Mouse (Mus musculus): ENCODE data around the gene Lyrm9. TPM values are rescaled to one million over a fixed set of nuclear protein-coding genes. Genes with fewer than 3 reads are reported as not detected.

Lyrm9 gene
- total and polyA plus RNA-seq, 3 experiments, result 22.0 to 49.4 (median 35.3) TPM

DNA sequence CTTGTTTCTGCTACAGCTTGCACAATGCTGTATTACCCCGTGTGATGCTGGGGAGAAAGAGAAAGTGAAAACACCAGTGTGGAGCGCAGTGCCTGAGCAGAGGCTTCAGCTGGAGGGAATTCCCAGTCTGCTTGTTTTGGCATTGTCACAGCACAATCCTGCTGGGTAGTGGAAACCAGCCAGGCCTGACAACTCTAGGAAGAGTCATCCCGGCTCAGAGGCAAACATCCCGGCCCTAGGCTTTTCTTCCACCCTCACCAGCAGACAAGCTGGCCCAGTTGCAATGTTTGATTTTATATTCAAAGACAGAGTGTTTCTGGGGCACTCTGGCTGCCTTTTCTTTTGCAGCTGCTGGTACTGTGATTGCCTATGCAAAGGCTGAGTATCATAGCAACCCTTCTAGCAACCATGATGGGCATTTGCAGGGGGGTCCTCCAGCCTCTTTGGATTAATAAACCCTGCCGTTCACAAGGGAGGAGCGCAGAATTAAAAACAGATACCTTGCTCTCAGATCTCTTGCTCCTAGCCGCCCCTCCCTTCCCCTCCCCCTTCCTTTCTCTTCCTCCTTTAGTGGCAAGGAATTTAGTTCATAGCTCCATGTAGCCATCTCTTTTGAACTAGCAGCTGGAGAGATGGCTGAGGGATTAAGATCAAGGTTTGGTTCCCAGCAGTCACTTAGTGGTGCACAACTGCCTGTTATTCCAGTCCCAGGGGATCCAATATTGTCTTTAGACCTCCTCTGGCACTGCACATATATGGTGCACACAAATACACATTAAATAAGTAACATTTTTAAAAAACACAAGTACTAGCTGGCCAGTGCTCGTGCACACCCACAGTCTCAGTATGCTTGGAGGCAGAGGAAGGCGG lies 61.0 kb downstream of the Lyrm9 start:
- H3K4me3 ChIP-seq (replicated peaks in 1 of 3; ENCODE audit: low read depth in 2 of 3, low read length in 2 of 3, poor library complexity in 1 of 3), result peak overlapping the region; percentile 8 to 43 (median 36)
- in situ Hi-C loops (cut with MboI; ENCODE audit: low pct_ligation_motif_present, low pct_unique_long_range_greater_than_20kb, low sequenced_read_pairs), result no loop called here

GRCm38 (mm10) chr11:78889156-78889555 lies 62.8 kb downstream of the Lyrm9 start:
- no peak overlapping the region for H3K4me3 ChIP-seq (replicated peaks in 1 of 3; ENCODE audit: low read depth in 2 of 3, low read length in 2 of 3, poor library complexity in 1 of 3)
- H3K27ac ChIP-seq (ENCODE audit: insufficient read depth, low read depth), result no peak overlapping the region
- no peaks in the 10 kb centered on the region for H3K27me3 ChIP-seq (replicated peaks)
- H3K9ac ChIP-seq (ENCODE audit: insufficient read depth, low read depth), result no peak overlapping the region
- H3K4me1 ChIP-seq (ENCODE audit: control insufficient read depth in 1 of 2, insufficient read depth in 2 of 2), result peaks cover 9 to 32% of the 10 kb centered on the region in 2 experiments
- H3K9me3 ChIP-seq (replicated peaks; ENCODE audit: low read length), result no peaks in the 10 kb centered on the region
- DNase-seq (ENCODE audit: extremely low read depth), result peak; percentile 17
- no peaks in the 10 kb centered on the region for H3K36me3 ChIP-seq (replicated peaks in 1 of 2; ENCODE audit: control insufficient read depth in 1 of 2, insufficient read depth in 1 of 2, low read length in 1 of 2)
- no peak for TF ChIP-seq MAZ (IDR thresholded peaks at IDR 0.05; ENCODE audit: low read depth, low read length)
- TF ChIP-seq MAX (IDR thresholded peaks at IDR 0.05; ENCODE audit: low read length), result 0 out of 2 replicates have a peak, but pooled peaks have one; percentile 30
- no peak for TF ChIP-seq POLR2AphosphoS2 (IDR thresholded peaks at IDR 0.05; ENCODE audit: low read depth, low read length)
- TF ChIP-seq SMC3 (IDR thresholded peaks at IDR 0.05; ENCODE audit: low read depth, low read length), result no peak
- TF ChIP-seq IRF4 (IDR thresholded peaks at IDR 0.05; ENCODE audit: low read depth, low read length), result peak; percentile 51; the same call in 1 of the 2 replicates
- TF ChIP-seq POLR2A (IDR thresholded peaks at IDR 0.05; ENCODE audit: low read depth, low read length), result no peak
- peak; percentile 44 for TF ChIP-seq EP300 (IDR thresholded peaks at IDR 0.05; ENCODE audit: low read length)
- TF ChIP-seq NRF1 (IDR thresholded peaks at IDR 0.05; ENCODE audit: low read depth, low read length), result no peak
- 0 out of 2 replicates have a peak, but pooled peaks have one; percentile 30 for TF ChIP-seq MYC (IDR thresholded peaks at IDR 0.05; ENCODE audit: low read depth, low read length)
- peak; percentile 26; the same call in 1 of the 2 replicates for TF ChIP-seq ETS1 (conservative IDR thresholded peaks at IDR 0.05; ENCODE audit: low read depth, low read length)
- dilution Hi-C loops (cut with MboI; ENCODE audit: extremely low pct_ligation_motif_present, extremely low pct_unique_long_range_greater_than_20kb, low sequenced_read_pairs), result no loop called here
- in situ Hi-C loops (cut with MboI; ENCODE audit: low pct_ligation_motif_present, low pct_unique_long_range_greater_than_20kb, low sequenced_read_pairs), result no loop called here
- no peak overlapping the region for H3K4me2 ChIP-seq (ENCODE audit: insufficient read depth, low read depth, poor library complexity, severe bottlenecking)
- no peaks in the 10 kb centered on the region for H3K79me2 ChIP-seq (replicated peaks; ENCODE audit: control insufficient read depth, extremely low read depth, insufficient read depth, poor library complexity, severe bottlenecking)

More for the DNA sequence above, 61.0 kb downstream of the Lyrm9 start:
- H3K27me3 ChIP-seq (replicated peaks), result no peaks in the 10 kb centered on the region
- dilution Hi-C loops (cut with MboI; ENCODE audit: extremely low pct_ligation_motif_present, extremely low pct_unique_long_range_greater_than_20kb, low sequenced_read_pairs), result no loop called here
- peak overlapping the region; percentile 18 for H3K27ac ChIP-seq (ENCODE audit: insufficient read depth, low read depth)
- peaks cover 9 to 32% of the 10 kb centered on the region in 2 experiments for H3K4me1 ChIP-seq (ENCODE audit: control insufficient read depth in 1 of 2, insufficient read depth in 2 of 2)
- H3K79me2 ChIP-seq (replicated peaks; ENCODE audit: control insufficient read depth, extremely low read depth, insufficient read depth, poor library complexity, severe bottlenecking), result no peaks in the 10 kb centered on the region
- TF ChIP-seq ZKSCAN1 (IDR thresholded peaks at IDR 0.05; ENCODE audit: borderline replicate concordance, low read depth, low read length) (no peak), EP300 (IDR thresholded peaks at IDR 0.05; ENCODE audit: low read length) (0 out of 2 replicates have a peak, but pooled peaks have one; percentile 59), E2F4 (IDR thresholded peaks at IDR 0.05; ENCODE audit: insufficient replicate concordance, low read depth, low read length) (no peak), GABPA (IDR thresholded peaks at IDR 0.05; ENCODE audit: insufficient replicate concordance, low read depth, low read length) (no peak), ZNF384 (IDR thresholded peaks at IDR 0.05; ENCODE audit: low read depth, low read length) (no peak), POLR2AphosphoS2 (IDR thresholded peaks at IDR 0.05; ENCODE audit: low read depth, low read length) (no peak), PAX5 (IDR thresholded peaks at IDR 0.05; ENCODE audit: low read length) (no peak), TBP (conservative IDR thresholded peaks at IDR 0.05; ENCODE audit: low read depth, low read length) (no peak), NRF1 (IDR thresholded peaks at IDR 0.05; ENCODE audit: low read depth, low read length) (0 out of 2 replicates have a peak, but pooled peaks have one; percentile 8), BHLHE40 (IDR thresholded peaks at IDR 0.05; ENCODE audit: low read depth, low read length) (peak; percentile 52), SIN3A (IDR thresholded peaks at IDR 0.05; ENCODE audit: low read length) (peak; percentile 81; the same call in 1 of the 2 replicates), MAFK (IDR thresholded peaks at IDR 0.05; ENCODE audit: insufficient replicate concordance, low read length) (no peak; the same call in 1 of the 2 replicates), IRF4 (IDR thresholded peaks at IDR 0.05; ENCODE audit: low read depth, low read length) (peak; percentile 87), MAZ (IDR thresholded peaks at IDR 0.05; ENCODE audit: low read depth, low read length) (peak; percentile 12; the same call in 1 of the 2 replicates), MXI1 (IDR thresholded peaks at IDR 0.05; ENCODE audit: low read depth, low read length) (peak; percentile 54; the same call in 1 of the 2 replicates), ZMIZ1 (IDR thresholded peaks at IDR 0.05; ENCODE audit: low read depth, low read length) (no peak), NELFE (IDR thresholded peaks at IDR 0.05; ENCODE audit: low read depth, low read length) (no peak), MYC (IDR thresholded peaks at IDR 0.05; ENCODE audit: low read depth, low read length) (no peak), USF1 (IDR thresholded peaks at IDR 0.05; ENCODE audit: low read depth, low read length) (no peak), USF2 (conservative IDR thresholded peaks at IDR 0.05; ENCODE audit: low read depth, low read length) (no peak), POLR2A (IDR thresholded peaks at IDR 0.05; ENCODE audit: low read depth, low read length) (no peak), UBTF (IDR thresholded peaks at IDR 0.05; ENCODE audit: low read depth, low read length) (no peak), KAT2A (IDR thresholded peaks at IDR 0.05; ENCODE audit: insufficient replicate concordance, low read length) (no peak), ZC3H11A (IDR thresholded peaks at IDR 0.05; ENCODE audit: low read depth, low read length) (no peak), CHD2 (IDR thresholded peaks at IDR 0.05; ENCODE audit: low read length) (no peak; the same call in none of the 2 replicates), ETS1 (conservative IDR thresholded peaks at IDR 0.05; ENCODE audit: low read depth, low read length) (peak; percentile 96), SMC3 (IDR thresholded peaks at IDR 0.05; ENCODE audit: low read depth, low read length) (no peak), CHD1 (IDR thresholded peaks at IDR 0.05; ENCODE audit: low read depth, low read length) (no peak), TCF12 (IDR thresholded peaks at IDR 0.05; ENCODE audit: low read depth, low read length) (no peak), CTCF (conservative IDR thresholded peaks at IDR 0.05 in 1 of 2, IDR thresholded peaks at IDR 0.05 in 1 of 2; ENCODE audit: low read depth in 2 of 2, low read length in 2 of 2) (no peak), ELF1 (IDR thresholded peaks at IDR 0.05; ENCODE audit: low read depth, low read length) (0 out of 2 replicates have a peak, but pooled peaks have one; percentile 12), JUN (IDR thresholded peaks at IDR 0.05; ENCODE audit: insufficient read depth, low read depth, low read length) (no peak), HCFC1 (IDR thresholded peaks at IDR 0.05; ENCODE audit: low read depth, low read length) (no peak), MEF2A (IDR thresholded peaks at IDR 0.05; ENCODE audit: borderline replicate concordance, low read depth, low read length) (peak; percentile 53; the same call in 1 of the 2 replicates), JUND (conservative IDR thresholded peaks at IDR 0.05; ENCODE audit: low read depth, low read length) (no peak), RAD21 (IDR thresholded peaks at IDR 0.05; ENCODE audit: low read depth, low read length) (no peak), RCOR1 (conservative IDR thresholded peaks at IDR 0.05; ENCODE audit: low read depth, low read length) (no peak), MAX (IDR thresholded peaks at IDR 0.05; ENCODE audit: low read length) (no peak; the same call in 1 of the 2 replicates)
- H3K9ac ChIP-seq (ENCODE audit: insufficient read depth, low read depth), result peak overlapping the region; percentile 2; the same call in 1 of the 2 replicates
- H3K4me2 ChIP-seq (ENCODE audit: insufficient read depth, low read depth, poor library complexity, severe bottlenecking), result peak overlapping the region; percentile 82
- DNase-seq (ENCODE audit: extremely low read depth), result peak; percentile 72
- H3K36me3 ChIP-seq (replicated peaks in 1 of 2; ENCODE audit: control insufficient read depth in 1 of 2, insufficient read depth in 1 of 2, low read length in 1 of 2), result no peaks in the 10 kb centered on the region
- no peaks in the 10 kb centered on the region for H3K9me3 ChIP-seq (replicated peaks; ENCODE audit: low read length)

Data from CH12.LX (cell line).